ENCODE assay signal across 21 mouse cellular contexts in the genomic region with DNA sequence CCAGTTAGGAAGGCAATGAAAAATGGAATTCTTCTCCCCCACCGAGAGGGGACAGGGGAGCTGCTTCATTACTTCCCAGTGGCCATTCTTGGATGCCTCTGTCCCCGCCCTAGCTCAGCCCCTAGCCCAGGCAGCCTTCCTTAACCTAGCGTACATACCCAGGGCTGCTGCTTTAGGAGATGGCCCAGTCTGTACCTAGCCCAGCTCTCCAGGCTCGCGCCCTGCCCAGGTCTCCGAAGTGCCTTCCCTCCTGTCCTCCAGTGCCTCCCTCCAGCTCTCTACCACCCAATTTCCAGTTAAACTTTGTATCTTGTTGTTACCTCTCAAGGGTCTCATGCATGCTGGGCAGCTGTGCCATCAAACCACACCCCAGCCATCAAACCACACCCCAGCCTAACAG.
DNase-seq lines count a peak whose midpoint lies in the region; ATAC-seq and TF ChIP-seq lines count a peak whose summit lies in the region.
"Had no signal": no experiment of that assay in that cellular context is flagged by ENCODE, and none has a peak within 500 bp of the region (broad histone marks: within the 10 kb centered on the region; RNA-seq: fewer than 3 reads in every experiment).

No protein-coding gene starts in this region.

- H3K4me3 ChIP-seq in forebrain, embryonic 12.5 days (replicated peaks), result no peak overlapping the region
- no peak overlapping the region for H3K4me3 ChIP-seq in forebrain, postnatal 0 days (ENCODE audit: low read depth, low read length)
- H3K4me3 ChIP-seq in midbrain, embryonic 16.5 days (ENCODE audit: low read depth, low read length), result no peak overlapping the region
- no peak overlapping the region for H3K4me3 ChIP-seq in midbrain, embryonic 11.5 days (ENCODE audit: low read depth, low read length)
- H3K4me3 ChIP-seq in intestine, embryonic 16.5 days (ENCODE audit: low read length), result no peak overlapping the region
- H3K4me3 ChIP-seq: heart, adult 2 months; limb, embryonic 12.5 days; liver, embryonic 15.5 days; megakaryocyte, embryonic 14.5 days had no signal

- ATAC-seq in forebrain, embryonic 12.5 days (ENCODE audit: low FRiP score), result no peak
- no peak for ATAC-seq in forebrain, postnatal 0 days
- peak; percentile 61; the same call in 1 of the 2 replicates for ATAC-seq in midbrain, embryonic 16.5 days
- no peak for ATAC-seq in midbrain, embryonic 11.5 days (ENCODE audit: low FRiP score)
- ATAC-seq in intestine, embryonic 16.5 days, result peak; percentile 72
- ATAC-seq: inflammation-experienced regulatory T-cells, adult 6 months had no signal

- H3K9ac ChIP-seq in forebrain, embryonic 12.5 days, result no peak overlapping the region
- no peak overlapping the region for H3K9ac ChIP-seq in forebrain, postnatal 0 days
- H3K9ac ChIP-seq in midbrain, embryonic 16.5 days (ENCODE audit: low read depth, low read length), result no peak overlapping the region
- no peak overlapping the region for H3K9ac ChIP-seq in midbrain, embryonic 11.5 days (ENCODE audit: low read length)
- no peak overlapping the region for H3K9ac ChIP-seq in intestine, embryonic 16.5 days (ENCODE audit: low read depth, low read length)
- H3K9ac ChIP-seq: limb, embryonic 12.5 days; liver, embryonic 15.5 days had no signal

- H3K9me3 ChIP-seq in forebrain, embryonic 12.5 days, result no peaks in the 10 kb centered on the region
- no peaks in the 10 kb centered on the region for H3K9me3 ChIP-seq in forebrain, postnatal 0 days (ENCODE audit: low read length)
- no peaks in the 10 kb centered on the region for H3K9me3 ChIP-seq in midbrain, embryonic 16.5 days (replicated peaks; ENCODE audit: control insufficient read depth, low read length, poor library complexity, severe bottlenecking)
- no peaks in the 10 kb centered on the region for H3K9me3 ChIP-seq in midbrain, embryonic 11.5 days (ENCODE audit: control insufficient read depth, low read length)
- no peaks in the 10 kb centered on the region for H3K9me3 ChIP-seq in intestine, embryonic 16.5 days (ENCODE audit: control insufficient read depth, low read length)
- H3K9me3 ChIP-seq: limb, embryonic 12.5 days; liver, embryonic 15.5 days; megakaryocyte, embryonic 14.5 days had no signal

- no peak for TF ChIP-seq CTCF in forebrain, postnatal 0 days (IDR thresholded peaks at IDR 0.05; ENCODE audit: low read depth)

- H3K27ac ChIP-seq in forebrain, embryonic 12.5 days, result peak overlapping the region; percentile 84
- H3K27ac ChIP-seq in forebrain, postnatal 0 days (ENCODE audit: low read depth, low read length), result no peak overlapping the region
- no peak overlapping the region for H3K27ac ChIP-seq in midbrain, embryonic 16.5 days (ENCODE audit: low read length)
- H3K27ac ChIP-seq in midbrain, embryonic 11.5 days (ENCODE audit: low read depth, low read length), result no peak overlapping the region
- H3K27ac ChIP-seq in intestine, embryonic 16.5 days (ENCODE audit: low read length), result no peak overlapping the region
- H3K27ac ChIP-seq: heart, adult 2 months; limb, embryonic 12.5 days; liver, embryonic 15.5 days had no signal

- no peak for DNase-seq in forebrain, postnatal 0 days
- DNase-seq in midbrain, embryonic 11.5 days (ENCODE audit: low spot score, missing footprints), result no peak
- DNase-seq in adrenal gland, postnatal 36 days, result no peak
- DNase-seq in layer of hippocampus, adult 8-10 months (ENCODE audit: low spot score in 2 of 2), result no peak
- DNase-seq in B cell, adult 2 months, result no peak
- DNase-seq: adrenal gland, adult 2 months; cerebellum, postnatal 10 days; gastrocnemius, postnatal 10 days; heart, adult 2 months; kidney, postnatal 10 days; layer of hippocampus, adult 9-11 months; lung, postnatal 14 days; right cerebral cortex, postnatal 14 days had no signal

- 83% methylated on average over 6 of the region's 6 CpGs for WGBS in forebrain, embryonic 12.5 days
- WGBS in forebrain, postnatal 0 days, result 81% methylated on average over 6 of the region's 6 CpGs
- 70% methylated on average over 6 of the region's 6 CpGs for WGBS in midbrain, embryonic 16.5 days
- WGBS in midbrain, embryonic 11.5 days, result 76% methylated on average over 6 of the region's 6 CpGs
- 78% methylated on average over 6 of the region's 6 CpGs for whole genome bisulfite sequencing in intestine, embryonic 16.5 days

- no peak overlapping the region for H3K4me2 ChIP-seq in forebrain, embryonic 12.5 days
- no peak overlapping the region for H3K4me2 ChIP-seq in forebrain, postnatal 0 days (ENCODE audit: low read depth)
- no peak overlapping the region for H3K4me2 ChIP-seq in midbrain, embryonic 16.5 days (ENCODE audit: low read length)
- no peak overlapping the region for H3K4me2 ChIP-seq in midbrain, embryonic 11.5 days
- no peak overlapping the region for H3K4me2 ChIP-seq in intestine, embryonic 16.5 days (ENCODE audit: low read depth, low read length)
- H3K4me2 ChIP-seq: limb, embryonic 12.5 days; liver, embryonic 15.5 days had no signal

- H3K4me1 ChIP-seq in forebrain, embryonic 12.5 days, result peaks cover 24% of the 10 kb centered on the region
- peaks cover 11% of the 10 kb centered on the region; the same call in 1 of the 2 replicates for H3K4me1 ChIP-seq in forebrain, postnatal 0 days (ENCODE audit: insufficient read depth)
- peaks cover 5% of the 10 kb centered on the region; the same call in 1 of the 2 replicates for H3K4me1 ChIP-seq in midbrain, embryonic 16.5 days (ENCODE audit: control insufficient read depth, insufficient read depth, low read length)
- H3K4me1 ChIP-seq in midbrain, embryonic 11.5 days (ENCODE audit: control insufficient read depth, insufficient read depth, low read length), result peaks cover 18% of the 10 kb centered on the region
- H3K4me1 ChIP-seq in intestine, embryonic 16.5 days (ENCODE audit: control insufficient read depth, insufficient read depth, low read length), result peaks cover 11% of the 10 kb centered on the region

- no peaks in the 10 kb centered on the region for H3K27me3 ChIP-seq in forebrain, embryonic 12.5 days
- H3K27me3 ChIP-seq in forebrain, postnatal 0 days (ENCODE audit: insufficient read depth, low read length), result no peaks in the 10 kb centered on the region
- no peaks in the 10 kb centered on the region for H3K27me3 ChIP-seq in midbrain, embryonic 16.5 days (ENCODE audit: control insufficient read depth, insufficient read depth, low read depth, low read length)
- H3K27me3 ChIP-seq in midbrain, embryonic 11.5 days (ENCODE audit: control insufficient read depth, insufficient read depth, low read length), result no peaks in the 10 kb centered on the region
- H3K27me3 ChIP-seq in intestine, embryonic 16.5 days (replicated peaks; ENCODE audit: control insufficient read depth, insufficient read depth, low read length), result no peaks in the 10 kb centered on the region
- H3K27me3 ChIP-seq: CH12.LX; limb, embryonic 12.5 days had no signal

- peaks cover 41% of the 10 kb centered on the region for H3K36me3 ChIP-seq in forebrain, embryonic 12.5 days (replicated peaks)
- H3K36me3 ChIP-seq in forebrain, postnatal 0 days (ENCODE audit: insufficient read depth), result peaks cover 18% of the 10 kb centered on the region
- peaks cover 3% of the 10 kb centered on the region; the same call in 1 of the 2 replicates for H3K36me3 ChIP-seq in midbrain, embryonic 16.5 days (ENCODE audit: control insufficient read depth, insufficient read depth, low read length)
- peaks cover 3% of the 10 kb centered on the region for H3K36me3 ChIP-seq in midbrain, embryonic 11.5 days (ENCODE audit: control insufficient read depth, insufficient read depth, low read length)
- H3K36me3 ChIP-seq in intestine, embryonic 16.5 days (ENCODE audit: control insufficient read depth, insufficient read depth, low read length), result 0 out of 2 replicates have a peak, but pooled peaks cover 2% of the 10 kb centered on the region

Comparison
In these comparisons a context has a peak if more than half of its experiments do, and no peak if none do; other contexts are left out.
1. ATAC-seq: peak in midbrain, embryonic 16.5 days (single experiment) and intestine, embryonic 16.5 days (single experiment); none in forebrain, embryonic 12.5 days (single experiment), forebrain, postnatal 0 days (single experiment) and midbrain, embryonic 11.5 days (single experiment).